Mouse (Mus musculus): Measurements from ENCODE around the gene Mettl26.

GRCm38 (mm10) chr17:25876347-25876915 is 1.6 kb downstream of the Mettl26 start:
- TF ChIP-seq CTCF (IDR thresholded peaks at IDR 0.05; ENCODE audit: extremely low read depth, insufficient read depth, low read length) (no peak), POLR2A (IDR thresholded peaks at IDR 0.05; ENCODE audit: extremely low read depth, insufficient read depth, low read length) (no peak)
